Comparison of ENCODE assay signal across 12 mouse cellular contexts in the genomic region with DNA sequence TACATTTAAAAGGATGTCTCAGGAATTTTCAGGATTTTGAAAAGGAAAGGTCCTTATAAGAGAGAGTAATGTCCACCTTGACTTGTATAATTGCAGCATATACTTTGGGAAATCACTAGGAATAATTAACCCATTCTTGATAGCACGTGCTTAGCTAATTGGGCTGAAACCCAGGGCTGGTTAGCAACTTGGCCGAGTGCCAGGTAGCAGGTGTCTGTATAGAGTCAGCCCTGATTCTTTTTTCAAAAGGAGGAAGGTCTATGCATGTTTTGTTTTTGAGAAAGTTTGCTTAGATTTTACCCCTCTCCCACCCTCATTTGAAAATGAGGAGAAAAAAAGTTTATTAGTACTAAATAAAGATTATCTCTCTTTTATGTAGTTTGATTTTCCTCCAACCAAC.
A peak's percentile ranks its signal among the peaks of the same experiment; 100 is the strongest.
DNase-seq lines count a peak whose midpoint lies in the region; ATAC-seq and TF ChIP-seq lines count a peak whose summit lies in the region.
"Had no signal": no experiment of that assay in that cellular context is flagged by ENCODE, and none has a peak within 500 bp of the region (broad histone marks: within the 10 kb centered on the region; RNA-seq: fewer than 3 reads in every experiment).

No protein-coding gene starts in this region.

- no peak overlapping the region for H3K4me3 ChIP-seq in forebrain, embryonic 11.5 days (ENCODE audit: low read depth, low read length)
- no peak overlapping the region for H3K4me3 ChIP-seq in forebrain, embryonic 10.5 days
- H3K4me3 ChIP-seq in midbrain, postnatal 0 days (ENCODE audit: low read depth, low read length), result no peak overlapping the region
- no peak overlapping the region for H3K4me3 ChIP-seq in midbrain, embryonic 11.5 days (ENCODE audit: low read depth, low read length)
- no peak overlapping the region for H3K4me3 ChIP-seq in forebrain, embryonic 13.5 days
- no peak overlapping the region for H3K4me3 ChIP-seq in neural tube, embryonic 15.5 days (replicated peaks)
- H3K4me3 ChIP-seq: neural tube, embryonic 13.5 days had no signal

- H3K4me1 ChIP-seq in forebrain, embryonic 11.5 days (replicated peaks; ENCODE audit: control insufficient read depth, insufficient read depth, low read length), result no peaks in the 10 kb centered on the region
- H3K4me1 ChIP-seq in forebrain, embryonic 10.5 days, result peaks cover 6% of the 10 kb centered on the region
- no peaks in the 10 kb centered on the region for H3K4me1 ChIP-seq in midbrain, postnatal 0 days (ENCODE audit: insufficient read depth, low read length)
- H3K4me1 ChIP-seq in midbrain, embryonic 11.5 days (ENCODE audit: control insufficient read depth, insufficient read depth, low read length), result no peaks in the 10 kb centered on the region
- H3K4me1 ChIP-seq in forebrain, embryonic 13.5 days, result peaks cover 10% of the 10 kb centered on the region
- H3K4me1 ChIP-seq in neural tube, embryonic 15.5 days, result no peaks in the 10 kb centered on the region
- H3K4me1 ChIP-seq: neural tube, embryonic 13.5 days had no signal

- no peaks in the 10 kb centered on the region for H3K36me3 ChIP-seq in forebrain, embryonic 11.5 days (ENCODE audit: control insufficient read depth, insufficient read depth, low read length)
- no peaks in the 10 kb centered on the region for H3K36me3 ChIP-seq in forebrain, embryonic 10.5 days (replicated peaks)
- H3K36me3 ChIP-seq in midbrain, postnatal 0 days (ENCODE audit: insufficient read depth, low read length), result no peaks in the 10 kb centered on the region
- no peaks in the 10 kb centered on the region for H3K36me3 ChIP-seq in midbrain, embryonic 11.5 days (ENCODE audit: control insufficient read depth, insufficient read depth, low read length)
- H3K36me3 ChIP-seq in forebrain, embryonic 13.5 days (ENCODE audit: poor library complexity, severe bottlenecking), result no peaks in the 10 kb centered on the region
- no peaks in the 10 kb centered on the region for H3K36me3 ChIP-seq in neural tube, embryonic 15.5 days
- H3K36me3 ChIP-seq: neural tube, embryonic 13.5 days had no signal

- 41% methylated on average over 2 of the region's 2 CpGs for WGBS in forebrain, embryonic 11.5 days
- WGBS in forebrain, embryonic 10.5 days, result 63% methylated on average over 2 of the region's 2 CpGs
- 47% methylated on average over 2 of the region's 2 CpGs for WGBS in midbrain, postnatal 0 days
- 57% methylated on average over 2 of the region's 2 CpGs for WGBS in midbrain, embryonic 11.5 days
- 19% methylated on average over 2 of the region's 2 CpGs for WGBS in forebrain, embryonic 13.5 days
- WGBS in neural tube, embryonic 15.5 days, result 50% methylated on average over 2 of the region's 2 CpGs

- TF ChIP-seq CTCF in midbrain, postnatal 0 days (IDR thresholded peaks at IDR 0.05), result no peak

- H3K9me3 ChIP-seq in forebrain, embryonic 11.5 days (ENCODE audit: control insufficient read depth, low read length), result no peaks in the 10 kb centered on the region
- no peaks in the 10 kb centered on the region for H3K9me3 ChIP-seq in forebrain, embryonic 10.5 days
- H3K9me3 ChIP-seq in midbrain, postnatal 0 days (ENCODE audit: low read length), result no peaks in the 10 kb centered on the region
- H3K9me3 ChIP-seq in midbrain, embryonic 11.5 days (ENCODE audit: control insufficient read depth, low read length), result no peaks in the 10 kb centered on the region
- no peaks in the 10 kb centered on the region for H3K9me3 ChIP-seq in forebrain, embryonic 13.5 days (replicated peaks)
- no peaks in the 10 kb centered on the region for H3K9me3 ChIP-seq in neural tube, embryonic 15.5 days (replicated peaks)
- H3K9me3 ChIP-seq: neural tube, embryonic 13.5 days had no signal

- H3K9ac ChIP-seq in forebrain, embryonic 11.5 days (ENCODE audit: low read length), result no peak overlapping the region
- no peak overlapping the region for H3K9ac ChIP-seq in midbrain, postnatal 0 days (replicated peaks; ENCODE audit: low read length, poor library complexity, severe bottlenecking)
- no peak overlapping the region for H3K9ac ChIP-seq in midbrain, embryonic 11.5 days (ENCODE audit: low read length)
- H3K9ac ChIP-seq in forebrain, embryonic 13.5 days, result no peak overlapping the region
- no peak overlapping the region for H3K9ac ChIP-seq in neural tube, embryonic 15.5 days (replicated peaks)
- H3K9ac ChIP-seq: neural tube, embryonic 13.5 days had no signal

- DNase-seq in forebrain, embryonic 11.5 days (ENCODE audit: low spot score), result peak; percentile 63
- DNase-seq in forebrain, embryonic 10.5 days (ENCODE audit: extremely low spot score, low spot score), result no peak
- DNase-seq in midbrain, postnatal 0 days (ENCODE audit: low spot score), result peak; percentile 24
- no peak for DNase-seq in midbrain, embryonic 11.5 days (ENCODE audit: low spot score, missing footprints)
- DNase-seq in retina, embryonic 14.5 days (ENCODE audit: low spot score), result peak; percentile 13
- DNase-seq: gastrocnemius, postnatal 36 days; lung, postnatal 4 days; thymus, postnatal 25 days had no signal

- H3K27me3 ChIP-seq in forebrain, embryonic 11.5 days (ENCODE audit: control insufficient read depth, insufficient read depth, low read length), result no peaks in the 10 kb centered on the region
- H3K27me3 ChIP-seq in forebrain, embryonic 10.5 days (ENCODE audit: poor library complexity, severe bottlenecking), result no peaks in the 10 kb centered on the region
- no peaks in the 10 kb centered on the region for H3K27me3 ChIP-seq in midbrain, postnatal 0 days (ENCODE audit: insufficient read depth, low read length)
- no peaks in the 10 kb centered on the region for H3K27me3 ChIP-seq in midbrain, embryonic 11.5 days (ENCODE audit: control insufficient read depth, insufficient read depth, low read length)
- H3K27me3 ChIP-seq in forebrain, embryonic 13.5 days, result no peaks in the 10 kb centered on the region
- no peaks in the 10 kb centered on the region for H3K27me3 ChIP-seq in neural tube, embryonic 15.5 days (replicated peaks)

- 0 out of 2 replicates have a peak, but pooled peaks have one; percentile 56 for ATAC-seq in forebrain, embryonic 11.5 days (replicated peaks; ENCODE audit: low FRiP score)
- no peak for ATAC-seq in midbrain, postnatal 0 days (ENCODE audit: low FRiP score)
- ATAC-seq in midbrain, embryonic 11.5 days (ENCODE audit: low FRiP score), result no peak
- peak; percentile 85 for ATAC-seq in forebrain, embryonic 13.5 days
- ATAC-seq in neural tube, embryonic 15.5 days (ENCODE audit: low FRiP score), result no peak
- ATAC-seq: midbrain, embryonic 16.5 days had no signal

- no peak overlapping the region for H3K27ac ChIP-seq in forebrain, embryonic 11.5 days (ENCODE audit: low read depth, low read length)
- no peak overlapping the region for H3K27ac ChIP-seq in forebrain, embryonic 10.5 days
- H3K27ac ChIP-seq in midbrain, postnatal 0 days (ENCODE audit: low read depth, low read length), result no peak overlapping the region
- H3K27ac ChIP-seq in midbrain, embryonic 11.5 days (ENCODE audit: low read depth, low read length), result no peak overlapping the region
- H3K27ac ChIP-seq in forebrain, embryonic 13.5 days, result no peak overlapping the region
- H3K27ac ChIP-seq in neural tube, embryonic 15.5 days (replicated peaks), result no peak overlapping the region
- H3K27ac ChIP-seq: neural tube, embryonic 13.5 days had no signal

- H3K4me2 ChIP-seq in forebrain, embryonic 11.5 days (ENCODE audit: low read depth, low read length, severe bottlenecking), result no peak overlapping the region
- no peak overlapping the region for H3K4me2 ChIP-seq in midbrain, postnatal 0 days (ENCODE audit: low read depth, low read length, poor library complexity, severe bottlenecking)
- no peak overlapping the region for H3K4me2 ChIP-seq in midbrain, embryonic 11.5 days
- H3K4me2 ChIP-seq in forebrain, embryonic 13.5 days, result no peak overlapping the region
- no peak overlapping the region for H3K4me2 ChIP-seq in neural tube, embryonic 15.5 days
- H3K4me2 ChIP-seq: neural tube, embryonic 13.5 days had no signal

Comparison
In these comparisons a context has a peak if more than half of its experiments do, and no peak if none do; other contexts are left out.
1. DNase-seq: peak in forebrain, embryonic 11.5 days (single experiment), midbrain, postnatal 0 days (single experiment) and retina, embryonic 14.5 days (single experiment); none in forebrain, embryonic 10.5 days (single experiment) and midbrain, embryonic 11.5 days (single experiment).
2. ATAC-seq: peak in forebrain, embryonic 11.5 days (single experiment) and forebrain, embryonic 13.5 days (single experiment); none in midbrain, postnatal 0 days (single experiment), midbrain, embryonic 11.5 days (single experiment) and neural tube, embryonic 15.5 days (single experiment).